Mouse (Mus musculus) bone marrow macrophage, adult 2 months (primary cell): ENCODE results near the gene Taldo1.

Experiments used
- CTCF ChIP-seq: IDR thresholded peaks from 2 replicates; pipeline ENCODE4 v1.5.1; 2012; ENCODE audit warnings: low read depth, mild to moderate bottlenecking, low read length, moderate library complexity
- POLR2A ChIP-seq: IDR thresholded peaks from 2 replicates; pipeline ENCODE4 v1.6.1; 2012; ENCODE audit warnings: mild to moderate bottlenecking, low read depth, low read length, borderline replicate concordance

DNA sequence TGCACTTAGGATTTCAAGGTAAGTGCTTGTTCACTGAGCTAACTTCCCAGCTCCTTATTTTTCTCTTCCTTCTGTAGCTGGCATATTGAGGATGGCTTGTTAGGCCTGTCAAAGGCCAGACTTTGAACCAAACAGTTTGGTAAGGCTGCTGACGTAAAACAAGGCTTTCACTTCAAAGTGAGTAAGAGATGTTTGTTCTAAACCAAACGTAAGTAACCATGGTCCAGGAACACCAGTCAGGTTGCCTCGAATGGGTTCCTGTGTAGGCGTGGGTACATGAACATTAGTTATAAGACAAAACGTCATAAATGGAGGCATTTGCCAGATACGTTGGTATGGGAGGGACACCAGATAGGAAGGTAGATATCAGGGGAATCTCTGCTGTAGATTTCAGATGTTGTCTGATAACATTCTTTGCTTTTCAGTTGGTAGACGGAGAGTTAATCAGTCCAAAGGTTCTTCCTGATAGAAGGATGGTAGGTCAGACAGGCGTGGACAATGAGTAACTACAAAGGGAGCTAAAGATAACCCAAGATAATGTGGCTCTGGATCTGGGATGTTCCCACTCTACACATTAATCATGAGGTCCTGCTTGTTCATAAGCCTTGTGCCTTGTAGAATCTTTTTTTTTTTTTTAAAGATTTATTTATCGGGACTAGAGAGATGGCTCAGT, 28.2 kb downstream of the Taldo1 start:
- TF ChIP-seq CTCF: no peak
- TF ChIP-seq POLR2A: no peak
